Mouse (Mus musculus) layer of hippocampus, adult 18-20 months (tissue): ENCODE results near the gene Stom. TPM values are rescaled to one million over a fixed set of nuclear protein-coding genes. Genes with fewer than 3 reads are reported as not detected.

Source experiments
- DNase-seq, 2 experiments: peaks; one replicate each; pipeline ENCODE4 v3.0.0; 2022; ENCODE audit warnings: low spot score in 2 of 2
- total RNA-seq, 2 experiments: library from RNA; stranded (reverse); gene quantifications; 2 replicates each; pipeline ENCODE4 v1.2.3; 2021

Stom gene
- total RNA-seq, 2 experiments from 2014 or later: 8.3 to 10.2 TPM

- peak in 1 of 2 experiments; percentile 23 for DNase-seq
Observed at GRCm38 (mm10) chr2:35322404-35323164, 14.2 kb downstream of the Stom start.

- no peak for DNase-seq
Observed at GRCm38 (mm10) chr2:35320399-35320798, 16.4 kb downstream of the Stom start.

GRCm38 (mm10) chr2:35318405-35318804, 18.4 kb downstream of the Stom start:
- no peak for DNase-seq

GRCm38 (mm10) chr2:35317604-35318003, 19.2 kb downstream of the Stom start:
- DNase-seq: no peak

- DNase-seq: no peak
Observed at GRCm38 (mm10) chr2:35314300-35314699, 22.5 kb downstream of the Stom start.

- no peak for DNase-seq
Observed at GRCm38 (mm10) chr2:35309906-35310493, 26.8 kb downstream of the Stom start.

GRCm38 (mm10) chr2:35308166-35308565, 28.6 kb downstream of the Stom start:
- no peak for DNase-seq

- no peak for DNase-seq
Observed at GRCm38 (mm10) chr2:35302049-35302885, 34.5 kb downstream of the Stom start.

GRCm38 (mm10) chr2:35299437-35299836, 37.3 kb downstream of the Stom start:
- DNase-seq: no peak

GRCm38 (mm10) chr2:35297703-35298332, 39.0 kb downstream of the Stom start:
- DNase-seq: peak; percentile 72 to 83

GRCm38 (mm10) chr2:35293291-35293690, 43.5 kb downstream of the Stom start:
- no peak for DNase-seq

- no peak for DNase-seq
Observed at GRCm38 (mm10) chr2:35292700-35293099, 44.1 kb downstream of the Stom start.

- peak in 1 of 2 experiments; percentile 52 for DNase-seq
Observed at GRCm38 (mm10) chr2:35291856-35292255, 44.9 kb downstream of the Stom start.

- DNase-seq: peak; percentile 56 to 91
Observed at GRCm38 (mm10) chr2:35288758-35289635, 47.8 kb downstream of the Stom start.

GRCm38 (mm10) chr2:35287017-35287620, 49.7 kb downstream of the Stom start:
- no peak for DNase-seq

GRCm38 (mm10) chr2:35285209-35285608, 51.6 kb downstream of the Stom start:
- DNase-seq: no peak

- DNase-seq: no peak
Observed at GRCm38 (mm10) chr2:35283997-35284396, 52.8 kb downstream of the Stom start.

- DNase-seq: no peak
Observed at GRCm38 (mm10) chr2:35282214-35282613, 54.6 kb downstream of the Stom start.

GRCm38 (mm10) chr2:35280001-35280400, 56.8 kb downstream of the Stom start:
- no peak for DNase-seq
